Mouse (Mus musculus) lung, postnatal 10 days (tissue): ENCODE data around the gene Lhx1.

Experiments used
- DNase-seq: peaks from one replicate; pipeline ENCODE4 v3.0.0; 2021

The Lhx1 gene

GRCm38 (mm10) chr11:84526451-84526850 lies 1.1 kb upstream of the Lhx1 start:
- no peak for DNase-seq

- DNase-seq = no peak
These were observed 644 bp downstream of the Lhx1 start for GRCm38 (mm10) chr11:84524511-84525270.

GRCm38 (mm10) chr11:84523841-84524510 lies 1.4 kb downstream of the Lhx1 start:
- DNase-seq = no peak

GRCm38 (mm10) chr11:84523321-84523831 lies 2.0 kb downstream of the Lhx1 start:
- no peak for DNase-seq

GRCm38 (mm10) chr11:84522577-84523320 lies 2.6 kb downstream of the Lhx1 start:
- DNase-seq = peak; percentile 79

- DNase-seq = no peak
These were observed 3.5 kb downstream of the Lhx1 start for GRCm38 (mm10) chr11:84521751-84522299.

GRCm38 (mm10) chr11:84521071-84521390 lies 4.3 kb downstream of the Lhx1 start:
- DNase-seq = no peak

- DNase-seq = no peak
These were observed 4.9 kb downstream of the Lhx1 start for GRCm38 (mm10) chr11:84520269-84521070.

GRCm38 (mm10) chr11:84519576-84520268 lies 5.6 kb downstream of the Lhx1 start:
- DNase-seq = no peak

GRCm38 (mm10) chr11:84519036-84519435 lies 6.3 kb downstream of the Lhx1 start:
- no peak for DNase-seq

- no peak for DNase-seq
These were observed 7.1 kb downstream of the Lhx1 start for GRCm38 (mm10) chr11:84518261-84518660.

GRCm38 (mm10) chr11:84517431-84517830 lies 7.9 kb downstream of the Lhx1 start:
- no peak for DNase-seq

GRCm38 (mm10) chr11:84516501-84517240 lies 8.7 kb downstream of the Lhx1 start:
- DNase-seq = no peak

- DNase-seq = peak; percentile 97
These were observed 11.9 kb downstream of the Lhx1 start, which contains the start of gene Aatf for GRCm38 (mm10) chr11:84513171-84514116. TSS of gene Aatf (minus strand) at chr11:84513522.

GRCm38 (mm10) chr11:84512031-84512430 lies 13.3 kb downstream of the Lhx1 start:
- no peak for DNase-seq

GRCm38 (mm10) chr11:84504296-84504695 lies 21.0 kb downstream of the Lhx1 start:
- DNase-seq = no peak

- DNase-seq = no peak
These were observed 27.4 kb downstream of the Lhx1 start for GRCm38 (mm10) chr11:84497944-84498343.

- DNase-seq = no peak
These were observed 28.4 kb downstream of the Lhx1 start for GRCm38 (mm10) chr11:84496901-84497300.

GRCm38 (mm10) chr11:84495774-84496173 lies 29.6 kb downstream of the Lhx1 start:
- no peak for DNase-seq

GRCm38 (mm10) chr11:84481661-84482060 lies 43.7 kb downstream of the Lhx1 start:
- no peak for DNase-seq
